Mouse (Mus musculus) frontal cortex, postnatal 36 days (tissue): ENCODE data around the gene Spag7.

ENCODE experiments used
- DNase-seq, 2 experiments: peaks; one replicate each; pipeline ENCODE4 v3.0.0; 2022; ENCODE audit warnings: low spot score in 2 of 2

Gene Spag7

DNA sequence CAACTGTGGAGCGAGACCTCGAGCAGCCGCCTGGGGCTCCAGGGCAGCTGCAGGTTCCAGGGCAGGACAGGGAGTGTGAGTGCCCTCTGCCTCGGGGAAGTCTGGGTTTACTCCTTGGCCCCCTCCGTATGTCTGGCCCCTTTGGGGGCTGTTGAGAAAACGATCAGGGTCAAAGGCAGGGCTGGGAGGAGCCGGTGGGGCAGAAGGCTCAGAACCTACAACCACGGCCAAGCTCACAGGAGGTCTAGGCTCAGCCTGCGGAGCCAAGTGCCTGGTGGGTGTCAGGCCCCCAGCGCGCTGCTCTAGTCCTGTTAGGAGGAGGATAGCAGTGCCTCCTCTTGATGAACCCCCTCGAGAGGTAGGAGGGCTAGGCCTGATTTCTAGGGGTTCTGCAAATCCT is 12.0 kb upstream of the Spag7 start:
- DNase-seq = no peak

DNA sequence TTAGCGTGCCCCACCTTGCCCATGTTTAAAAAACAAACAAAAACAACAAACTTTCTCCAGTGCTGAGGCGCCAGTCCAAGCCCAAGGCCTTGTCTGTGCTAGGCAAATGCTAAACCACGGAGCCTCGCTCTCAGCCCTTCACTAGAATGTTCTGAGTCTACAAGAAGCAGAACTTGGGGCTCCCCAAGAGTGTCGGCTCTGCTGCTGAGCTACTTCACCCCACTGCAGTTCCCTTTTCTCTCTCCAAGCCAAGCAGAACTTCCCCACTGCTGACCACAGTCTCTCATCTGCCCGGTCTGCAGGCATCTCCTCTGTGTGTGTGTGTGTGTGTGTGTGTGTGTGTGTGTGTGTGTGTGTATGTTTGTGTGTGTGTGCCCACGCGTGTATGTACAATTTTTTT is 10.7 kb upstream of the Spag7 start:
- DNase-seq = no peak

DNA sequence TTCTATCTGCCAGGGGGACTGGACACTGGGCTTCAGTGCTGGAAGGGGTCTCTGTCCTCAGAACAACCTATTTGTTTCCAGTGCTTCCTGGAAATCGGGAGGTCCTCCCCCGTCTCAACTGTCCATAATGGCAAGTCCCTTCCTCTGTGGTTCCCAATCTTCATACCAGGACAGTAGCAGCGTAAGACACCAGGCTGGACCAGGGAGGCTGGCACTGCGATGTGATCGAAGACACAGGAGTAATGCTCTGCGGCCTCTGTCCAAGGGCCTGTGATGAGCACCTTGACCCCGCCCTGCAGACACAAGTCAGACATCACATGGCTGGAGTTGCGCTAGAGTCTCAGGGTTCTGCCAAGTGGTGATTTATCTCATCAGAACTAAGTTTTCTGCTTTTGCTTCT is 10.1 kb upstream of the Spag7 start:
- DNase-seq = no peak

DNA sequence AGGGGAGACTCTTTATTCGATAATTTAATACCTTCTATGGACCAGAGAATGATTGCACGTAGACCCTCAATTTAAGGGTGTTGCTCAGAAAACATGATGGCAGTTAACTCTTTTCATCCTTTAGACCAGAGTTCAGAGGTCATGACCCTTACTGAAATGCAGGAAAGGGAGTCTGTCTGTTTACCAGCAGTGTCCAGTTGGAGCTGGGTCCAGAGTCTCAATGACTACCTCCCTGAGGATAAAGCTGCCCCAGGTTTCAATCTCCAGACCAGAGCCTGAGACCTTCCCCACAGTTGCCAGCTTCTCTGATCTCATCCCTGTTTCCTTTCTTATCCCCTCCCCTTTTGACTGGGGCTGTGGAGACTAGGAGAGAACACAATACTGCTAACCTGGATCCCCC is 9.4 kb upstream of the Spag7 start:
- no peak for DNase-seq

DNA sequence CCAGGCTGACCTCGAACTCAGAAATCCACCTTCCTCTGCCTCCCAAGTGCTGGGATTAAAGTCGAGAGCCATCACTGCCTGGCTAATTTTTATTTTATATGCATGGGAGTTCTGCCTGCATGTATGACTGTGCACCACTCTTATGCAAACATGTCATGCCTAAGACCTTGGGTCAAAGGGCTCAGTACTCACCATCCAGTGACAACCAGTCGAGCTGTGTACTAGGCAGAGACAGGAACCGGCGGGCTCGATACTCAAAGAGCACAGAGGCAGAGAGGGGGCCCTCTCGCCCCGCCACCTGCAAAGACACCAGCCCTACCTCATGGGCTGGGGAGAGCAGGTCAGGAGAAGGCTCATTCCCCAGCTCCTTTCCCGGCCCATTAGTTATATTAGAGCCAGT is 8.9 kb upstream of the Spag7 start:
- no peak for DNase-seq

DNA sequence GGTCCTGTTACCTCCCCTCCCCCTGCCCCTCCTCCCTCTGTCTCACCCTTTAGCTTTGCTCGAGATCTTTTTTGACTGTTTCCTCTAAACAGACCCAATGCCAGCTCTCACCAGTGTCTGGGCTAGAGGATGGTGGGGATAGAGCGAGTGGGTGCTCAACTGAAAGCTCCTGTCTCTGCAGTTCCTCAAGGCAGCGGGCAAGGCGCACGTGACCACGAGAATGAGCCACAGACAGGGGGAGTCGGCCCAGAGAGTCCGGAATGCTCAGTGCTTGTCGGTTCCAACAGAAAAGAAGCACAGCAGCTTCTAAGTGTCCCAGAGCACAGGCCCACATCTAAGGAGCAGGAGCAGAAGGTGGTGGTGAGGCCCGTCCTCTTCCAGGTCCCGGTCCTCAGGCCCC is 5.3 kb upstream of the Spag7 start:
- no peak for DNase-seq

DNA sequence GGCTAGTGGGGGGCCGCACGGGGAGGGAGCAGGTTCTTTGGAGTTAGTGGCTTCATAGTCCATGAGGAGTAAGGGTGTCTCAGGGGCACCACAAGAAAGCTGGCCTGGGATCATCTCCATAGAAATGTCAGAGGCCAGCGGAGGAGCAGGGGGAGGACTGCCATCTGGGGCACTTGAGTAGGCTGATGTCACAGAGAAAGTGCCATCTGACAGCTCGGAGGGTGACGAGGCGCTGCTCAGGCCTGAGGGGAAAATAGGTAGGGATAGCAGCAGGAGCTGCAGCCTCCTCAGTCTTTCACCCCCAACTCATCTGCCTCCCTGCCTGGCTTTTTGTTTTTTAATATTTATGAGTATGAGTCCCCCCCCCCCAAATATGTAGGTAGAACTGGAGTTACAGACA is 4.8 kb upstream of the Spag7 start:
- DNase-seq = no peak

DNA sequence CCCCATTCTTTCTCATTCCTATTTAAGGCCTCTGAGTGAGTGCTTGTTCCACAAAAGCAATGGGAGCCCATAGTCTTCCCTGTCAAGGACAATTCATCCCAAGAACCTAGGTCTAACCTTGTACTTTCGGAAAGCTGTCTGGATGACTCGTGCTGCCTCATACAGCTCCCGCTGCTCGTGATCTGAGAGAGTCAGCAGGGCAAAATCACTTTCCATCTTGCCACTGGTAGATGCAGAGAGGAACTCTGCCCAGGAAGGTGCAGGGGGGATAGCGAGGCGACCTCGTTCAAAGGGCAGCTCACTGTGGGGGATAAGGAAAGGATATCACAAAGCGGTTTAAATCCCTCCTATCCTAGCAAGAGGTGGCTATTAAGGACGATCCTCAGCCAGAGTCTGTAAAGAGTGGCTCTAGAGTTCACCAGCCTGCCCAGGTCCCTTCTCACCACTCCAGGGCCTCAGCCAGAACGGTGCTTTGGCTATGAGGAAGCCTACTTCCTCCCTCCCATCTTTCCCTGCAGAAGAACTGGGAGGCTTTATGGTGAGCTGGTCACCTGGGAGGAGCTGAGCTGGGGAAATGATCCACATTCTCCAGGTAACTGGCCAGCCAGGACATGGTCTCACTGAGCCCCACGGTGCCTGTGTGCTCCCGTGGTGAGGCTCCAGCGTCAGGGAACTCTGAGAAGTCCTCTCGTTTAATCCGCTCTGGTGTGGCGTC is 2.3 kb upstream of the Spag7 start:
- no peak for DNase-seq

DNA sequence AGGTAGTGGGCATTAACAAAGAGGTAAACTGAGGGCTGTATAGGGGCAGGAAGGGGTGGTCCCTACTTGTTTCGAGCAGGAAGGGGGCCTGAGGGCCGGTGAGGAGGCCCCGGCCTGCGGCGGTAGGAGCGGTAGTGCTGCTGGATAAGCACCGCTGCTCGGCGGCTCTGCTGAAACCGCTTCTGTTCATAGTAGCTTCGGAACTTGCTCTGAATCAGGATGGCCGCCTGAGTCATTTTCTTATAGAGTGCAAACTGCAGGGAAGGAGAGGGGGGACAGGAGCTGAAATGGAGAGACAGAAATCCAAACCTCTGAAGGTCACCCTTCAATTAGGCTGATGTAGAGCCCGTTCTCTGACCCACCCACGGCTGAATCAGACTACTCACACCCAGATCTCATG is 1.3 kb upstream of the Spag7 start:
- no peak for DNase-seq

DNA sequence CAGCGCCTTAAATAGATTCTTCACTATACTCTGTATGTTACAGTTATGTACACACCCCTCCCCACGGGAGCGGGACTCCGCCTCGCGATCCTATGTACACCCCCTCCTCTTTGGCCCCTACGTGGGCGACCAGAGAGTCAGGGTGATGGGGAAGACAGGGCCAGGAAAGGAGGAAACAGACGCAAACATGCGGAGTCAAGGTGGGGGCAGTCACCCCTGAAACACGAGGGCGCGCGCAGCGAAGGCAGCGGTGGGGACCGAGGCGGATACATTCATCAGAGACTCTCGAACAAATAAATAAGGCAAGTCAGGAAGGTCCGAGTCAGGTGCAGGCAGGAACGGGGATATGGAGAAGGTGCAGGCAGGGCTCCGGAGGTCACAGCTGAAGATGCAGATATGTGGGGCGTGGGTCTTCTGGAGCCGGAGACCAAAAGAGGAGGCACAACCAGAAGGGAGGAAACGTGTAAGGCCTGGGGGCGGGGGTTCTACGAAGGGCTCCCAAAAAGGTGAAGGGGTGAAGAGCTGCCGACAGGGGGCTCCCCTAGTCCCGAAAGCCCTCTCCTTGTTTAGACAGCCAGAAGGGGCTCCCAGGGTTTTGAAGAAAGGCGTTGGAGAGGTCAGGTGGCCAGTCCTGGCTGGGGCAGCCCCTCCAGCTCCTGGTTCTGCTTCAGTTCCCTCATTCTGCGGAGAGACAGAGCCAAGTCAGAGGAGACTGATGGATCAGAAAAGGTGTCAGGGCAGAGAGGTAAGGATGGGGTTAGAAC is 548 bp upstream of the Spag7 start:
- DNase-seq = peak; percentile 59 to 62

DNA sequence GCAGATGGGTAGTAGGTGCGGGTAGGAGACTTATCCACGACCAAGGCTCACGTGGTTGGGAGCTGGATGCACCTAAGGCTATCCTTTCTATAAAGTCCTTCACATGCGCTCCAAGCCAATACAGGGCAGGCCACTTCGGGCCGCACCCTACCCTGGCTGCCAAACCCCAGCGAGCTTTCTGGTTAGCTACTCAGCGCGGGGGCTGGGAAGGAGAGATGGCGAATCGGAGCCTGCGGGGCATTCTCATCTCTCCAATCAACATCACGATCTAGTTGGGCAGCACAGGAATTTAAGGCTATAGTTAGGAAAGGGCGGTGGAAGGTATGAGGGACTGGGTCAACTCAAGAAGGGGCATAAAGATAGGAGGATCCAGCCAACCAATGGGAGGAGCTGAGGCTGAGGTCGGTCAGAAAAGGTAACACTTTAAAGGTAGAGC is 863 bp downstream of the Spag7 start:
- DNase-seq = no peak

DNA sequence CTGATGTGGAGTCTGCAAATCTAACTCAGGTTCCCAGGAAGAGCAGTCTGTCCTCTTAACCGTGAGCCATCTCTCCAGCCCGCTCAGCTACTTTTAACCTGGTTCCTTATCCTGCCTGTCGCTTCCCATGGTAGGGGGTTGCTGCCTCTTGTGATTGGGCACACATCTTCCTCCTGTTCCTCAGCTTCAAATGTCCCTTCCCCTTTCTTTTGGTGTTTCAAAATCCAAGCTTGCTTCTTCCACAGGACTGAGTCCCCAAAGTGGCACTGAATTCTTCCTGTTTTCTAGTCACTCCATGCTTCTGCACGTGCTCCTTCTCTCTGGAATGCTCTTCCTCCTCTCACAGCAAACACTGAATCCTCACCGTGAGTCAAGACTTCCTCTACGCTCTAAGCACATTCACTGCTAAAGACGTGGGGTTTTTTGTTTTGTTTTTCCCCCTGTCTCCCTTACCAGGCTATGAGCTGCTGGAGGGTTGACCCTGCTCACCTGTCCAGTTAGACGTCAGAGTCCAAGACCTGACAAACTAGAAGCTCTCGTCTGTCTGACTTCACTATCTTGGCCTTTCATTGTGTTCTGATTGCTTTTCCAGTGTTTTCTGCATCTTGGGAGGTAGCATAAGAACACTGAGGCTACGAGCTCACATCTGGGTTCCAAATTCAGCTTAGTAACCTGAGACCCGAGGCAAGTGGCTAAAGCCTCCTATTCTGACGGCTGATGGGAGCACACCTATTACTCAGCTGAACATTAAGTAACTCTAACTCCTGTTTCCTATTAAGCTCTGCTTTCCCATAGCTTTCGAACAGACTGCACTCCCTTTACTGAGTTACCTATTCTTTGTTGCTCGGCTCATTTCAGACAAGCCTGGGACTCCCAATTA is 1.7 kb downstream of the Spag7 start:
- DNase-seq = no peak

DNA sequence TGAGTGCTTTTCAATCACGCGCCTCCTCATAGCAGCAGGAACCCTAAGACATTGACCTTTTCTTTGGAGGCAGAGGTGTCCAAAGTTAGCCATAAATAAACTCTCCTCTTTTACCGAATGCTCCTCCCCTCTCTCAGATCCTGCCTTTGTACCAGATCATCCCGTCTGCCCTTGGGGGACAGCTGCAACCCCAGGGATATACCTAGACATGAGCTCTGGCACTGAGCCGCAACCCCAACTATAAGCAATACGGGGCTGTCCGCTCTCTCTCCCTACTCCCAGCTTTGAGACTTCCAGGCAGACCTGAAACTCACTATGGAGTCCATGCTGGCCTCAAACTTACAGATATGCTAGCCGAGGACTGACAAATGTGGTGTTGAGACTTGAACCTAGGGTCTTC is 2.5 kb downstream of the Spag7 start:
- DNase-seq = no peak

DNA sequence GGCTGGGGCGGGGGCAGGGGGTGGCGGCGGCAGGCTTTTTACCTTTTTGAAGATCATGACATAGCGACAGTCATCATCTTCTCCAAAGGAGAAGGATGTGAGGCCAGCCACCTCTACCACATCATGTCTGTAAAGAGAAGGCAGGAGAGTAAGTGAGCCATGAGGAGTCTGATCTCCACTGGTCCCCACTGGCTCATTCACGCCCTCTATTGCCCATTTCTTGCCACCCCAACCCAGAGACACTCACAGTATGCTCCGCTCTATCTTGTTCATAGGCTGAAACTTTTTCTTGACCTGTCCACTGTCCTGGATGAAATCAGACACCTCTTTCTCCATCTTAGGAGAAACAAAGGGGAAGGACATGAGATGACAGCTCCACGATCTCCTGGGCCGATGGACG is 4.5 kb downstream of the Spag7 start:
- DNase-seq = no peak

DNA sequence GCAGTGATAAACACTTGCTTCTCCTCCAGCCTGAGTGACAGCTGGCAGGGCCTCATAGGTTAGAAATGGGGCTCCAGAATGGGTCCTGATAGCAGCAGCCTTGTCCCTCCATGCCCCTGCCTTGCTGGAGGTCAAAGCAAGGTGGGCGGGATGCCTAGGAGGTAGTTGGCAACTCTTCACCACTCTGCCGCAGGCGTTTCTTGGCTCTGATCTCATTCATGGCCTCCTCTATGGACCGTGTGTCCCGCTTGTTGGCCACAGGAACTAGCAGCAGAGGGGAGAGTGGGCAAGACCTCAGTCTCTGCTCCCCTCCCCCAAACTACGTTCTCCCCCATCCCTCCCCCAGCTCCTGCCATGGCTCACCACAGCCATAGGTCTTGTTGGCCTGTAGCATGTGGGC is 5.3 kb downstream of the Spag7 start:
- DNase-seq = no peak

DNA sequence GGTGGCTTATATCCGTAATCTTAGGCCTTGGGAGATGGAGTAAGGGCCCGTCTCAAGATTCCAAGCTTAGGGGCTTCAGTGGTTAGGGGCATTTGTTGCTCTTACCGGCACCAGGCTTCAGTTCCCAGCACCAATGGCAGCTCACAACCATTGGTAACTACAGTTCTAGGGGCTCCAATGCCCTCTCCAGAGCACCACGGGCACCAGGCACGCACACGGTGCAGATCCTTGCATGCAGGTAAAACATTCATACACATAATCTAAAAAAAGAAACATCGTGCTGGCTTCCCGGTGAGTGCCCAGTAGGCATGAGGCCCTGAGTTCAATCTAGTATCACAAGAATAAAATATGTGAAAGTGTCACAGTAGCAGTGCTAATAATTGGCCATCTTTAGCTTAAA is 6.1 kb downstream of the Spag7 start:
- DNase-seq = no peak

DNA sequence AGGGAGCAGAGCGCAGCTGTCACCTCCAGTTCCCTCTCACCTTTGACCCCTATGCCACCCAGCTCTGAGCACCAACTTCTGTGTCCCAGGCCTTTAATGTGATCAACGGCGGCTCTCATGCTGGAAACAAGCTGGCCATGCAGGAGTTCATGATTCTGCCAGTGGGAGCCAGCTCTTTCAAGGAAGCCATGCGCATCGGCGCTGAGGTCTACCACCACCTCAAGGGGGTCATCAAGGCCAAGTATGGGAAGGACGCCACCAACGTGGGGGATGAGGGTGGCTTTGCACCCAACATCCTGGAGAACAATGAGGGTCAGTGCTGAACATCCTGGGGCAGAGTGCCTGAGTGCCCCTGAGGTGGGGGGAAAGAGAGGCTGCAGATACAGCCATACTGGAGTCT is 8.6 kb downstream of the Spag7 start:
- DNase-seq = no peak

DNA sequence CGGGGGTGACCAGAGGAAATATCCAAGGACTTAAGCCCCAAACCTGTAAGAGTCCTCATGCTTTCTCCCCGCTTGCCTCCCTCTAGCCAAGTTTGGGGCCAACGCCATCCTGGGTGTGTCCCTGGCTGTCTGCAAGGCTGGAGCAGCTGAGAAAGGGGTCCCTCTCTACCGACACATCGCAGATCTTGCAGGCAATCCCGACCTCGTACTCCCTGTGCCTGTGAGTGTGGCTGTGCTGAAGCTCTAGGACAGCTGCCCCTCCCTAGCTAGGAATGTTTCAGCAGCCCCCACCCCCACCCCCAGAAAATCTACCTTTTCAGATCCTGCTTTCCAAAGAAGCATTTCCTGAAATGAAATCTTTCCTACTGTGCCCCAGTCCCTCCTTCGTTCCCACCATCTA is 10.3 kb downstream of the Spag7 start:
- no peak for DNase-seq

DNA sequence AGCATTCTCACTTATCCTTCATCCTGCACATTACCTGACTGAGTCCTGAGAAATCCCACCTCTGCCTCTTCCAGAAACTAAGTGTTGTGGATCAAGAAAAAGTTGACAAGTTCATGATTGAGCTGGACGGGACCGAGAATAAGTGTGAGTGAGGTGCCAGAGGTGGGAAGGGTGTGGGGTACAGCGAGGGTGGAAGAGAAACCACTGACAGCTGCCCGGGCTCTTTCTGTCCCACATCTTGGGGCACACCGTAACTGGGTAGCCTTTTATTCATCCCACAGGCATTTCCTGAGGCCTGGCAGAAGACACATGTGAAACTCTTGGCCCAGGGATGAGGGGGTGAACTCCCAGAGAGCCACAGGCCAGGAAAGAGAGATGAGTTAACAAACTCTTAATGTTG is 10.7 kb downstream of the Spag7 start:
- no peak for DNase-seq

DNA sequence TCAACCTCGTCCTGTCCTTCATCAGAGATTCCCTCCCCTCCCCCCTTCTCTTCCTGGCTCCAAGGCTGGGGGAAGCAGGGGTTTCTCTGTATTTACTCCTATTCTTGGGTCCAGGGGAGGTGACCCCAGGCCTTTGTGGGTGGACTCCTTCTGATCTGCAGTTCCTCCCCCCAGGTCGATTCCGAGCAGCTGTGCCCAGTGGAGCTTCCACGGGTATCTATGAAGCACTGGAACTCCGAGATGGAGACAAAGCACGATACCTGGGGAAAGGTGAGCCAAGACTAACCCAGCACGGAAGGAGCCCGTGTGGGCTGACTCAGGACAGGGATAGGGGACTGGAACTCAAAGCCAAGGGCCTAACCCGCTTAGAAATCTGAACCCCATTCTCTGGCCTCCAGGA is 11.2 kb downstream of the Spag7 start:
- no peak for DNase-seq

DNA sequence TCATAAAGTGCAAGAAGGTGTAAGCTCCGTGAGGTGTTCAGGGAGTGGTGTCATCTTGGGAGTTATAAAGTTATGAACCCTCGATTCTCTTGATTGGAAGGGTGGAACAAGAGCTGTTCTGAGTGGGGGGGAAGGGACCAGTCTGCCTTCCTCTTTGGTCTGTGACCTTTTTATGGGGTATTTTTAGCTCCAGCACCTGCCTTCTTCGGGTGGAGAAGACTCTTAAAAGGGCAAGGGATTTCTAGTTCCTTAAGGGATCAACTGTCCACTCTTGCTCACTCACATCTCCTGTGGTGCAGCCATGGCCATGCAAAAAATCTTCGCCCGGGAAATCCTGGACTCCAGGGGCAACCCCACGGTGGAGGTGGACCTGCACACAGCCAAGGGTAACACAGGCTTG is 11.6 kb downstream of the Spag7 start:
- DNase-seq = no peak

DNA sequence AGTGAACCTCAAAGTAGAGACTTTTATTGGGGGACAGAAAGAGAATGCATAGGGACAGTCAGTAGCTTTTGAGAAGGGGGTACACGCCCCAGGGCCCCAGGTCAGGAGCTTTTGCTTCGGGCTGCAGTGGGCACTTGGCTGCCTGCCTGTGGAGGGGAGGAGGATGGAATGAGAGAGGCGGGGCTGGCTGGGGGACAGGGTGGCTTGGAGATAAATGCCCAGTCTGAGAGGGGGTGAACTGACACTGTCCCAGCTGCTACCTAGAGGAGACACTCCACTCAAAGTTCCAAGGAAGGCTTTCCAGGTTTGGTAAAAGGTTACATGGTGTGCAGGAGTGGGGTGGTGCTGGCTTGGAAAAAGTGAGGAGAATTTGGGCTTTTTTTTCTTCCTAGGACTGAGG is 12.3 kb downstream of the Spag7 start, which contains the start of gene Eno3:
TSS of gene Eno3 (plus strand) at position 239 of the 400 bp plus-strand sequence.
- no peak for DNase-seq
